Comparison of ENCODE assay signal across 16 mouse cellular contexts in the genomic region with DNA sequence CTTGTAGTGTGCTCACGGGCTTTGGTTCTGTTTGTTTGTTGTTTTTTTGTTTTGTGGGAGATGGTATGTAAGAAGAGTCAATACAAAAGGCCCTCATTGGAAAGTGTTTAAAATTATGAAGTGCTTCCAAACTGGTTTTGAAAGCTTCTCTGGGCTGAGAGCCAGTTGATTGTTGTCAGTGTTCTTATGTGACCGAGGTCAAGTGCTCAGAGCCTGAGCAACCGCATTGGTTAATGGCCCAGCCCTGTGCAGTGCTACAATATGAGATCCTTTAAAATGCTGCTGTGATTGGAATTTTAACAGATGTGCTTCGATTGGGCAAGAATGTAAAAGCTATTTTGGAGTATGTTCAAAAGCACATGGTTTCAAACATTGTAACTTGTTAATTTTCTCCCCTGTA.
DNase-seq lines count a peak whose midpoint lies in the region; ATAC-seq lines count a peak whose summit lies in the region.
"Had no signal": no experiment of that assay in that cellular context is flagged by ENCODE, and none has a peak within 500 bp of the region (broad histone marks: within the 10 kb centered on the region; RNA-seq: fewer than 3 reads in every experiment).

No protein-coding gene starts in this region.

- H3K4me3 ChIP-seq in liver, embryonic 16.5 days (ENCODE audit: low read depth, low read length), result no peak overlapping the region
- no peak overlapping the region for H3K4me3 ChIP-seq in midbrain, embryonic 14.5 days (replicated peaks; ENCODE audit: low read depth, low read length)
- H3K4me3 ChIP-seq in midbrain, embryonic 16.5 days (ENCODE audit: low read depth, low read length), result no peak overlapping the region
- H3K4me3 ChIP-seq: embryonic facial prominence, embryonic 13.5 days; hindbrain, embryonic 15.5 days; liver, embryonic 13.5 days; neural tube, embryonic 15.5 days had no signal

- H3K9me3 ChIP-seq in liver, embryonic 16.5 days (replicated peaks; ENCODE audit: control insufficient read depth, low read length), result no peaks in the 10 kb centered on the region
- H3K9me3 ChIP-seq in midbrain, embryonic 14.5 days (ENCODE audit: control insufficient read depth, low read length), result no peaks in the 10 kb centered on the region
- no peaks in the 10 kb centered on the region for H3K9me3 ChIP-seq in midbrain, embryonic 16.5 days (replicated peaks; ENCODE audit: control insufficient read depth, low read length, poor library complexity, severe bottlenecking)
- H3K9me3 ChIP-seq: embryonic facial prominence, embryonic 13.5 days; hindbrain, embryonic 15.5 days; liver, embryonic 13.5 days; neural tube, embryonic 15.5 days had no signal

- H3K36me3 ChIP-seq in liver, embryonic 16.5 days (ENCODE audit: control insufficient read depth, insufficient read depth), result no peaks in the 10 kb centered on the region
- no peaks in the 10 kb centered on the region for H3K36me3 ChIP-seq in midbrain, embryonic 14.5 days (ENCODE audit: control insufficient read depth, insufficient read depth, low read length)
- no peaks in the 10 kb centered on the region for H3K36me3 ChIP-seq in midbrain, embryonic 16.5 days (ENCODE audit: control insufficient read depth, insufficient read depth, low read length)
- H3K36me3 ChIP-seq: embryonic facial prominence, embryonic 13.5 days; hindbrain, embryonic 15.5 days; liver, embryonic 13.5 days; neural tube, embryonic 15.5 days had no signal

- H3K4me1 ChIP-seq in liver, embryonic 16.5 days (ENCODE audit: control insufficient read depth, low read depth, low read length), result no peaks in the 10 kb centered on the region
- H3K4me1 ChIP-seq in midbrain, embryonic 14.5 days (ENCODE audit: control insufficient read depth, insufficient read depth, low read length), result no peaks in the 10 kb centered on the region
- peaks cover 2% of the 10 kb centered on the region; the same call in 1 of the 2 replicates for H3K4me1 ChIP-seq in midbrain, embryonic 16.5 days (ENCODE audit: control insufficient read depth, insufficient read depth, low read length)
- H3K4me1 ChIP-seq: liver, embryonic 13.5 days had no signal

- peak; percentile 47; the same call in 1 of the 2 replicates for ATAC-seq in liver, embryonic 16.5 days (ENCODE audit: low read depth)
- ATAC-seq in midbrain, embryonic 14.5 days (ENCODE audit: low FRiP score, low TSS enrichment), result no peak
- ATAC-seq in midbrain, embryonic 16.5 days, result no peak

- H3K4me2 ChIP-seq in liver, embryonic 16.5 days (ENCODE audit: low read depth, low read length), result no peak overlapping the region
- no peak overlapping the region for H3K4me2 ChIP-seq in midbrain, embryonic 14.5 days (ENCODE audit: low read length)
- H3K4me2 ChIP-seq in midbrain, embryonic 16.5 days (ENCODE audit: low read length), result no peak overlapping the region
- H3K4me2 ChIP-seq: embryonic facial prominence, embryonic 13.5 days; heart, embryonic 11.5 days; hindbrain, embryonic 15.5 days; liver, embryonic 13.5 days; neural tube, embryonic 15.5 days had no signal

- no peak overlapping the region for H3K9ac ChIP-seq in liver, embryonic 16.5 days (ENCODE audit: low read depth, low read length)
- no peak overlapping the region for H3K9ac ChIP-seq in midbrain, embryonic 14.5 days (replicated peaks; ENCODE audit: low read length)
- no peak overlapping the region for H3K9ac ChIP-seq in midbrain, embryonic 16.5 days (ENCODE audit: low read depth, low read length)
- H3K9ac ChIP-seq: embryonic facial prominence, embryonic 13.5 days; hindbrain, embryonic 15.5 days; liver, embryonic 13.5 days; neural tube, embryonic 15.5 days had no signal

- no peaks in the 10 kb centered on the region for H3K27me3 ChIP-seq in liver, embryonic 16.5 days (ENCODE audit: control insufficient read depth, insufficient read depth, low read depth, low read length)
- H3K27me3 ChIP-seq in midbrain, embryonic 14.5 days (ENCODE audit: control insufficient read depth, insufficient read depth, low read length), result no peaks in the 10 kb centered on the region
- H3K27me3 ChIP-seq in midbrain, embryonic 16.5 days (ENCODE audit: control insufficient read depth, insufficient read depth, low read depth, low read length), result no peaks in the 10 kb centered on the region
- H3K27me3 ChIP-seq: embryonic facial prominence, embryonic 13.5 days; hindbrain, embryonic 15.5 days; liver, embryonic 13.5 days; neural tube, embryonic 15.5 days had no signal

- no peak overlapping the region for H3K27ac ChIP-seq in liver, embryonic 16.5 days (ENCODE audit: low read length)
- H3K27ac ChIP-seq in midbrain, embryonic 14.5 days (replicated peaks; ENCODE audit: low read depth, low read length), result no peak overlapping the region
- H3K27ac ChIP-seq in midbrain, embryonic 16.5 days (ENCODE audit: low read length), result no peak overlapping the region
- H3K27ac ChIP-seq: embryonic facial prominence, embryonic 13.5 days; hindbrain, embryonic 15.5 days; liver, embryonic 13.5 days; neural tube, embryonic 15.5 days had no signal

- DNase-seq in gastrocnemius, postnatal 25 days, result peak; percentile 8
- DNase-seq in gastrocnemius, postnatal 36 days, result no peak
- DNase-seq in liver, result no peak
- DNase-seq in gonadal fat pad, adult 2 months (ENCODE audit: low read depth), result peak; percentile 41
- peak; percentile 26 to 46 for DNase-seq in lung, postnatal 4 days
- no peak for DNase-seq in midbrain, embryonic 14.5 days
- DNase-seq: B cell, adult 2 months; cerebellum, postnatal 10 days; liver, embryonic 13.5 days; right cerebral cortex, postnatal 14 days had no signal

- 56% methylated on average over 4 of the region's 4 CpGs for WGBS in liver, embryonic 16.5 days (ENCODE audit: insufficient replicate concordance)
- WGBS in midbrain, embryonic 14.5 days, result 70% methylated on average over 4 of the region's 4 CpGs
- WGBS in midbrain, embryonic 16.5 days, result 43% methylated on average over 4 of the region's 4 CpGs

- intact Hi-C loops in gastrocnemius, postnatal 36 days (cut with DNase I), result no loop called here

Comparison
In these comparisons a context has a peak if more than half of its experiments do, and no peak if none do; other contexts are left out.
1. DNase-seq: peak in gastrocnemius, postnatal 25 days (single experiment), gonadal fat pad, adult 2 months (single experiment) and lung, postnatal 4 days (2 of 2); none in gastrocnemius, postnatal 36 days (0 of 2), liver (single experiment) and midbrain, embryonic 14.5 days (single experiment).